Mouse (Mus musculus): Measurements from ENCODE around the gene C1rl. TPM values are rescaled to one million over a fixed set of nuclear protein-coding genes. Genes with fewer than 3 reads are reported as not detected.
"Not testable (repeated sequence)": the region's sequence is repeated elsewhere in the genome, so short reads cannot be mapped to it uniquely, and the experiment has no call there.

C1rl gene
- polyA plus RNA-seq, 1 experiment: 8.5 TPM

GRCm38 (mm10) chr6:124464305-124465271 is 28.3 kb upstream of the C1rl start, which contains the start of gene Clstn3:
Gene Clstn3 (minus strand): TSS chr6:124464794.
- Histone ChIP-seq H3K27ac (ENCODE audit: control insufficient read depth, insufficient read depth, low read depth, low read length, poor library complexity) (peak within 1 kb of the TSS; percentile 10; the same call in 1 of the 2 replicates), H3K4me3 (replicated peaks; ENCODE audit: control insufficient read depth, low read depth, low read length) (peak within 1 kb of the TSS; percentile 18), H3K4me1 (ENCODE audit: control insufficient read depth, insufficient read depth, low read length) (no peaks in the 10 kb centered on the region; the same call in 1 of the 2 replicates)
- TF ChIP-seq POLR2A (IDR thresholded peaks at IDR 0.05; ENCODE audit: borderline replicate concordance, control insufficient read depth, low read depth, low read length) (no peak), CTCF (IDR thresholded peaks at IDR 0.05; ENCODE audit: control insufficient read depth, insufficient read depth, low read length) (no peak)
- 10% methylated on average over 27 of the region's 27 CpGs for WGBS

- H3K4me3 ChIP-seq (replicated peaks; ENCODE audit: control insufficient read depth, low read depth, low read length): no peak overlapping the region
- 60% methylated on average over 6 of the region's 6 CpGs for WGBS
- TF ChIP-seq CTCF (IDR thresholded peaks at IDR 0.05; ENCODE audit: control insufficient read depth, insufficient read depth, low read length) (no peak), POLR2A (IDR thresholded peaks at IDR 0.05; ENCODE audit: borderline replicate concordance, control insufficient read depth, low read depth, low read length) (no peak)
- no peaks in the 10 kb centered on the region; the same call in 1 of the 2 replicates for H3K4me1 ChIP-seq (ENCODE audit: control insufficient read depth, insufficient read depth, low read length)
- no peak overlapping the region for H3K27ac ChIP-seq (ENCODE audit: control insufficient read depth, insufficient read depth, low read depth, low read length, poor library complexity)
Observed at GRCm38 (mm10) chr6:124465299-124465698, 27.6 kb upstream of the C1rl start.

GRCm38 (mm10) chr6:124465729-124466128 is 27.2 kb upstream of the C1rl start:
- no peak for TF ChIP-seq CTCF (IDR thresholded peaks at IDR 0.05; ENCODE audit: control insufficient read depth, insufficient read depth, low read length)
- TF ChIP-seq POLR2A (IDR thresholded peaks at IDR 0.05; ENCODE audit: borderline replicate concordance, control insufficient read depth, low read depth, low read length): no peak
- 81% methylated on average over 6 of the region's 6 CpGs for WGBS
- Histone ChIP-seq H3K4me1 (ENCODE audit: control insufficient read depth, insufficient read depth, low read length) (no peaks in the 10 kb centered on the region; the same call in 1 of the 2 replicates), H3K4me3 (replicated peaks; ENCODE audit: control insufficient read depth, low read depth, low read length) (no peak overlapping the region), H3K27ac (ENCODE audit: control insufficient read depth, insufficient read depth, low read depth, low read length, poor library complexity) (no peak overlapping the region)

GRCm38 (mm10) chr6:124471121-124471520 is 21.8 kb upstream of the C1rl start:
- no peaks in the 10 kb centered on the region for H3K4me1 ChIP-seq (ENCODE audit: control insufficient read depth, insufficient read depth, low read length)
- 82% methylated on average over 3 of the region's 3 CpGs for WGBS
- no peak for TF ChIP-seq CTCF (IDR thresholded peaks at IDR 0.05; ENCODE audit: control insufficient read depth, insufficient read depth, low read length)
- no peak for TF ChIP-seq POLR2A (IDR thresholded peaks at IDR 0.05; ENCODE audit: borderline replicate concordance, control insufficient read depth, low read depth, low read length)
- no peak overlapping the region for H3K4me3 ChIP-seq (replicated peaks; ENCODE audit: control insufficient read depth, low read depth, low read length)
- H3K27ac ChIP-seq (ENCODE audit: control insufficient read depth, insufficient read depth, low read depth, low read length, poor library complexity): no peak overlapping the region

- WGBS: 63% methylated on average over 6 of the region's 6 CpGs
- H3K4me3 ChIP-seq (replicated peaks; ENCODE audit: control insufficient read depth, low read depth, low read length); H3K4me1 ChIP-seq (ENCODE audit: control insufficient read depth, insufficient read depth, low read length); H3K27ac ChIP-seq (ENCODE audit: control insufficient read depth, insufficient read depth, low read depth, low read length, poor library complexity): not testable (repeated sequence)
Observed at GRCm38 (mm10) chr6:124471783-124472638, 20.9 kb upstream of the C1rl start.

DNA sequence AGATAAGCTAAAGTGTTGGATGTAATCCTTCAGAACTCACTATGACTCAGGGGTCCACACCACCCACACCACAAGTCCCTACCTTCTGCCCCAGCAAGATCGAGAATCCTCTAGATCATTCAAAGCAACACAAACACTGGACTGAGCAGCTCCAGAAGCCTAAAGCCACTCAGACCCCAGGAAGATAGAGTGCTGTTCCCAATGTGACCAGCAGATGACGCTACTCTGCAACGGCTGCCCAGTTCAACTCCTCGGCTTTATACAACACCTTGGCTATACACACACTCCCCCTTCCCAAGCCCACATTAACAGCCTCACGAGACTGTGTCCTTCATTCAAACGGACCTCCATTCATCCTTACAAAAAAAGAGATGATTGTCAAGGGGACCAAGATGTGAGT is 20.1 kb upstream of the C1rl start:
- WGBS: 17% methylated on average over 6 of the region's 6 CpGs
- no peak overlapping the region for H3K4me3 ChIP-seq (replicated peaks; ENCODE audit: control insufficient read depth, low read depth, low read length)
- no peaks in the 10 kb centered on the region; the same call in none of the 2 replicates for H3K4me1 ChIP-seq (ENCODE audit: control insufficient read depth, insufficient read depth, low read length)
- TF ChIP-seq POLR2A (IDR thresholded peaks at IDR 0.05; ENCODE audit: borderline replicate concordance, control insufficient read depth, low read depth, low read length) (no peak), CTCF (IDR thresholded peaks at IDR 0.05; ENCODE audit: control insufficient read depth, insufficient read depth, low read length) (peak; percentile 78)
- no peak overlapping the region for H3K27ac ChIP-seq (ENCODE audit: control insufficient read depth, insufficient read depth, low read depth, low read length, poor library complexity)

DNA sequence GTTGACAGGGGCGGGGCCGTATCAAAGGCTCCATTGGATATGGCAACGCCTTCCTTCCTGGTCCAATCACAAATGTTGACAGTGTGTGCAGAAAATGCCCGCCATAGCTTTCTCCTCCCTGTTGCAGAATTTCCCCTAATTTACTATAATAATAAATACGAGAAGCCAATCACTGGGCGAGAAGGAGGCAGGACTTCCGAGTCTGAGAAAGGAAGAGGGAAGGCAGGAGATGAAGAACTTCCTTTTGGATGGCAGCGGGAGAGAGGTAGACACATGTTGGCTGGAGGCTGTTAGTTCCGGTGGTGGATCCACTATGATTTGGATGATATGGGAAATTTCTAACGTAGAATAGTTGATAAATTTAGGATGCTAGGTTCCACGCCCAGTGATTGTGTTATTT is 18.3 kb upstream of the C1rl start:
- no peak for TF ChIP-seq POLR2A (IDR thresholded peaks at IDR 0.05; ENCODE audit: borderline replicate concordance, control insufficient read depth, low read depth, low read length)
- Histone ChIP-seq H3K4me1 (ENCODE audit: control insufficient read depth, insufficient read depth, low read length) (peaks cover 3% of the 10 kb centered on the region), H3K27ac (ENCODE audit: control insufficient read depth, insufficient read depth, low read depth, low read length, poor library complexity) (no peak overlapping the region), H3K4me3 (replicated peaks; ENCODE audit: control insufficient read depth, low read depth, low read length) (no peak overlapping the region)
- 72% methylated on average over 11 of the region's 11 CpGs for WGBS

- not testable (repeated sequence) for H3K4me3 ChIP-seq (replicated peaks; ENCODE audit: control insufficient read depth, low read depth, low read length); H3K4me1 ChIP-seq (ENCODE audit: control insufficient read depth, insufficient read depth, low read length); H3K27ac ChIP-seq (ENCODE audit: control insufficient read depth, insufficient read depth, low read depth, low read length, poor library complexity)
- WGBS: 84% methylated on average over 8 of the region's 11 CpGs
Observed at GRCm38 (mm10) chr6:124475335-124476075, 17.4 kb upstream of the C1rl start.

All from bone marrow, adult 2 months (tissue).